Mouse (Mus musculus): ENCODE results near the gene Slc7a9.

Gene Slc7a9

DNA sequence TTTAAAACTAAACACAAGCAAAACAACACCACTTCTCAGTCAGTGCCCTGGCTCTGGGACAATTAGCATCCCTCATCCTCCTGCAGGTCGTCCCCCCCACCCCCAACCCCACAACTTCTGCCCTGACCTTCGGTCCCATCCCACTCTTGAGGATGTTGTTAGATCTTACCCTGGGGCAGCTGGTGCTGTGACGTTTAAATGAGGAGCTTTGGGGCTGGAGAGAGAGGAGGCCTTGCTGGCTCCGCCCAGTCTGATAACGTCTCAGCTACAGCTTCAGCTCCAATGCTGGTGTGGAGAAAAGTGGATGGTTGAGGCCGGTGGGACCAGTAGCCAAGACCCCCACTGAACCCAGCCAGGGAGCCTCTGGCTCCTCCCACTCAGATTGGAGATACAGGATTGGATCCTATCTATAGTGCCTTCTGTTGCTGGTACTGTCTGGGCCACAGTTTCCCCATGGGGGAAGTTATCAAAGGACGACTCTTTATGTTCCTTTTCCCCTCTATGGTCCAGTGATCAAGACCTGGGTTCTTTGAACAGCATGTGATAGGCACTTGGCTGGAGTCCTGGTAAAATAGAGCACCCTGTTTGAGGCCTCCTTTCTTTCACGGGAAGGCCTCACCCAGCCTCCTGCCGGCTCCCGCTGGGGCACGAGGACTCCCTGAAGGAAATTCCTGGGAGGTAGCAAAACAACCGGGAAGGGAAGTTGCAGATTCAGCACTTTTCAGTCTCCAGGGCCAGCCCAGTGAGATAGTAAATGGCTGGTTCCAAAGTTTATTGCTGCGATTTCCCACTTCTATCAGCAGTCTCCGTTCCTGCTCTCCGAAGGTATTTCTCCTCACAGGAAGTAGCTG lies at the start of gene Slc7a9:
Slc7a9 (plus strand) TSS at position 801 of the 851 bp plus-strand sequence.
- DNase-seq: no peak

DNA sequence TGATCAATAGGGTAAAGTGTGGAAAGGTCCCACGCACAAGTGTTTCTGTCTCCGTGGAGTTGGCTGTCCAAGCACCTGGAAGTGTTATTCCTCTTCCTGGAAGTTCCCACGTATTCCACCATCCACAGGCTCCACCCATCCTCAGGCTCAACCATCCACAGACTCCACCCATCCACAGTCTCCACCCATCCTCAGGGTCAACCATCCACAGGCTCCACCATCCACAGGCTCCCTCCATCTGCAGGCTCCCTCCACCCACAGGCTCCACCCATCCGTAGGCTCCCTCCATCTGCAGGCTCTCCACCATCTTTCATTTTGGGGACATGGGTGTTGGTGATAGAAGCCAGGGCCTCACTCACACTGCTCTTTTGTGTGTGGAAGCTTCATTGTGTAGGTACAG lies 47.4 kb upstream of the Slc7a9 start:
- no peak for DNase-seq

DNA sequence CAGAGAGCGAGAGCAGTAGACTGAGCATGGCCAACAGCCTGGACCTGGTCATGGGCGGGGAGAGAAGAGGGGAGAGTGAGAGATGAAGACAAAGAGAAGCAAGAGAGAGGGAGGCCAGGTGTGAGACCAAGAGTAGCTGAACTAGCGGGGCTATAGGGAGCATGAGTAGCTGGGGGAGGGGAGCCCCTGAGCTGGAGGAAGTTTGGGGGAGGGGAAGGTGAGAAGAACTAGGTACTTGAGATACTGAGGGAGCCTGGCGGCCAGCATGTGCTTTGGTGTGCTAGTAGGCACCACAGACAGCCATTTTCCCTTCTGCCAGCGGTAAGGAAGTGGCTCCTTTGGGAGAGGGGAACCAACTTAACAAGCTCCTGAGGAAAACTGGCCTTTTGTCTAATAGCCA lies 33.4 kb upstream of the Slc7a9 start:
- DNase-seq: no peak

DNA sequence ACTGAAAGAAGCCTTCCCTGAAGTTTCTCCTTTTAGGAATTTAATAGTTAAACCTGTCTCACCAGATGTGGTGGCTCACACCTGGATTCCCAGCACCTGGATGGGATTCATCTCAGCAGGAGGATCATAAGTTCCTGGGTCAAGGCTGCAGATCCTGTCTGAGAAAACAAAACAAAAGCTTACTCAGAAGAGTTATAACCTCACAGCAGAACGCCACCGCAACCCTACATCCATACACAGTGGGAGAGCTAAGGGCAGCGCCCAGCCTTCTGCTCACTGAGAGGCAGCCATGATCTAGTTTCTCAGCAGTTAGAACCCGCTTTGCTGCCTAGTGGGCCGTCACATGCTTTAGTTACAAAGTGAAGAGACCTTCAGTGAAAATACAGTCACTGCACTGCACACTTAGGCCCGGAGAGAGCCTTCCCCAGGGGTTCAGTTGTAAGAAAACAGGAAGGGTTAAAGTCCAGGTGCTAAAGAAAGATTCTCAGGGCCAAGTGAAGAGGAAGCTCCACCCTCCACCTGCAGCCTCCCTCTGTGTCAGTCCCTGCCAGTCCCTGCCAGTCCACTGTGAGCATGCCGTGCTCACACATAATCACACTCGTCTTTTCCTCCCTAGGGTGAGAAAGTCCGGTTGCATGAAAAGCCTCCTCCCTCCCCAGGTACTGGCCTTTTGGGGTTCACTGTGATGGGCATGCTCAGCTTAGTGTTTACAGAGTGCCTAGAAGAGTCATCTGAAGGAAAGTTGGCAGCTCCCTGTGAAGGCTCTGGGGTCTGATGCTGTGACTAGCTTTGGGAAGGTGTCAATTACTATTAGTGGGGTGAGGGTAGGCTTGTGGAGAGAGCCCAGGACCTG lies 32.6 kb upstream of the Slc7a9 start:
- DNase-seq: no peak

DNA sequence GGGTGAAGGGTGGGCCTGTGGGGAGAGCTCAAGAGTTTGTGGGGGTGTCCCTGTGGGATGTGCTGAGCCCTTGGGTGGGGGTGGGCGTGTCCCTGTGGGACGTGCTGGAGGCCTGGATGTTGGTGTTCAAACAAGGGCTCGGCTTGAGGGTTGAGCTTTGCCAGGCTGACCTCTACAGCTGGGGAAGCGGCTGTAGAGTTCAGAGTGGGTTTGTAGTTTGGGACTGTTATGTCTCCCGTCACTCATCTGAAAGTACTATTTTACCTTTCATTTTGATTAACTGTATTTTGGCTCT lies 32.0 kb upstream of the Slc7a9 start:
- no peak for DNase-seq

DNA sequence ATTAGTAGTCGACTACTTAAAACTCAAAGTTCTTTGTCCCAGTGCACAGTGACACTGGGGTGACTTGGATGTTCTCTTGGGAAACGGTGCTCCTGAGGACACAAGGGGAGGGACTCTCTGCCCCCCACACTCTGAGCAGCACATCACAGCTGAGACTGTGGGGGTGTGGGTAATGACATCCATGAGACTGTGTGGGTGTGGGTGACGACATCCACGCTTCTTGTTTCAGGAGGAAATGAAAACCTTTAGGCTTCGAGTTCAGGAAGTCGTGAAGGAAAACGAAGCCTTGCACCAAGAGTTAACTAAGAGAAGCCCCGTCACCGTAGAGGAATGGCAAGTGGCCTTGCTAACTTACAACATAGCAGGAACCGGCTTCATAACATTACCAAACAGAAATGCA lies 25.5 kb upstream of the Slc7a9 start:
- no peak for DNase-seq

DNA sequence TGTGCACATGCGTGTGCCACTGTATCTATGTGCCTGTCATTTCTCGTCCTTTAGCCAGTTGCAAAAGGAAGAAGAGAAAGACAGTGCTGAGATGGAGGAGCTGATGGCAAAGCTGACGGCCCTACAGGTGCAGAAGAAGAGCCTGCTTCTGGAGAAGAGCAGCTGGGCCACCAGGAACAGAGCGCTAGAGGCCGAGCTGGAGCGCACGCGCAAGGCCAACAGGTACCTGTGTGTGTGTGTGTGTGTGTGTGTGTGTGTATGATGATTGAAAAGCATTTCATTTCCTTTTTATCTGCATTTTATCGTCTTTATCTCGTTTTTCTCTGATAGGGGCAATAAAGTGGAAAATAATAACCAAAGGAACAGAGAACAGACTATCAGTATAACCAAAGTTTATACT lies 20.4 kb upstream of the Slc7a9 start:
- no peak for DNase-seq

DNA sequence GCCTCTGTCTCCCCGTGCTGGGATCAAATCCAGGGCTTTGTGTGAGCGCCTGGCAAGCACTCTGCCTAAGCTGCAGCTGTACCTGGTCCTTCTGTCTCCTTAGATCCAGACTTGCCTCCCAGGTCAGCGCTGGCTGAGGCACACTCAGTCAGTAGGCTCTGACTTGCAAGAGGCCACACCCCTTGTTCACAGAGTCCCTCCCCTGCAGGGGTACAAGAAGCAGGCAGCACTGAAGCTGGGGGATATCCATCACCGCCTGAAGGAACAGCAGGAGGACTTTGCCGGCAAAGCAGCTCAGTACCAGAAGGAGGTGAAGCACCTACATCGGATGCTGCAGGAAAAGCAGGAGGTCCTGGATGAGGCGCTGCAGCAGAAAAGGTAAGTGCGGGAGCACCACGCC lies 13.3 kb upstream of the Slc7a9 start:
- DNase-seq: no peak

DNA sequence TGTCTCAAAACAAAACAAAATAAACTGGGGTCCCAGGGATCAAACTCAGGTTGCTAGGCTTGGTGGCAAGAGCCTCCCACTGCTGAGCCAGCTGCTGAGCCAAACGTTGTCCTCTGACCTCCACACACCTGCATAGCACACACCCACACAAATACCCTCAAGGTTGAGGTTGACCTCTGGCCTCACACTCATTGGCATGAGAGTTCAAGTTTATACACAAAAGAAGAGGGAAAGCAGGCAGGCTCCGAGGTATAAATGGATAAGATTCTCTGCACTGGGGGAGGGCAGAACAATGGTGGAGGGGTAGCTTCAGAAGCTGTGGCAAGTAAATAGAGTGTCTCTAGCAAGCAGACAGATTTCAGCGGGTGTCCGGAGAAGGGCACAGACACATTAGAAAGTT lies 1.1 kb upstream of the Slc7a9 start:
- no peak for DNase-seq

DNA sequence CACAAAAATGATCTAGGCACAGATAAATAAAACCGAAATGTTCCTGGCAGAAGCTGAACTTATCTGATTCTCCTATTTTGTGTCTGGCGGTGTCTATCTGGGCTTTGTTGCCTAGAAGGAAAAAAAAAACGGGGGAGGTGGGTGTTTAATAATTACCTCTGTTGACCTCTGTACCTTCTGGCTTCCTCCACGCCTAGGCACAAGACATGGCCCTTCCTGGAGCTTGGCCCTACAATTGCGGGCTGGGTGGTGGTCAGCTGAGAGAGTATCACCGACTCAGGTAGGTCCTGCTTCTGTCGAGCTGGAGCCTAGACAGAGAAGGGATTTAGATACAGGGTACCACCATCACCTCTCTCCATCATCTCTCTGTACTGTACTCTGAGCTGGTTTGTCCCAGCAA lies 271 bp downstream of the Slc7a9 start:
- no peak for DNase-seq

DNA sequence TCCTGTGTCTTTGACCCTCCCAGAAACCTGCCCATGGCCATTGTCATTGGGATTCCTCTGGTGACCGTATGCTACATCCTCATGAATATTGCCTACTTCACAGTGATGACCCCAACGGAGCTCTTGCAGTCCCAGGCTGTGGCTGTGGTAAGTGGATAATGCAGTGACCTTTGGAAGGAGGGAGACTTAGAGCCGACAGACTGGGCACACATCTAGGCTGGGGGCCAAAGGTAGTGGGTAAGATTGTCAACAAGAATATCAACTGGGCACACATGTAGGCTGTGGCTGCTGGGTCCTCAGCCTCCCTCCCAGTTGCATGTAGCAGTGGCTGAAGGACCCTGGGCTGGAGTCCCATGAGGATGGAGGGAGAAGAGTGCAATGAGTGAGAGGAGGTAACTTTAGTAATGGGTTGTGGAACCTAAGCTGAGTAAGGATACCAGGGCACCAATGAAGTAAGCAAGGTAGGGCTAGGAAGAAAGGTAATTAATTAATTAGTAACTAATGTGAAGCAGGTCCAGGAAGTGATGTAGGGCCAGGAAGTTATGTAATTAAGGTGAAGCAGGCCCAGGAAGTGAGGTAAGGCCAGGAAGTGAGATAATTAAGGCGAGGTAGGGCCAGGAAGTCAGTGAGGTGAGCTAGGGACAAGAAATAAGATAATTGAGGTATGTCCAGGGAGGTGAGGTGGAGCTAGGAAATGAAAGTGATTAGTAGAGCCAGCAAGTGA lies 7.7 kb downstream of the Slc7a9 start:
- DNase-seq: no peak

DNA sequence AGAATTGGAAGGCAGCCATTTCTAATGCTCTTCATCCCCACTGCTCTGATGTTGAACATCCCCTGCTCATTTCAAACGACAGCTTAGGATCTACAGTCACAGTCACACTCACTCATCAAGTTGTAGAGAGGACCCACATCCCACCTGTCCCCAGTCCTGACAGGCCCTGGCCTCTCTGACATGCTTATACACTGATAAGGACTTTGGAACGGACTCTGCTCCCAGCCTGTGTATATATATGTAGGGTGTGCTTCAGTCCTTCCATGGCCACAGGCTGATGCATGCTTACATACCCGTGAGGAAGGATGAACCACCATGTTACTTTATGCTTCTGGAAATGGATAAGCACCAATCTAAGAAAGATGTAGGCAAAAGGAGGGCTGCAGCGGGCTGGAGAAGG lies 12.4 kb downstream of the Slc7a9 start:
- no peak for DNase-seq

DNA sequence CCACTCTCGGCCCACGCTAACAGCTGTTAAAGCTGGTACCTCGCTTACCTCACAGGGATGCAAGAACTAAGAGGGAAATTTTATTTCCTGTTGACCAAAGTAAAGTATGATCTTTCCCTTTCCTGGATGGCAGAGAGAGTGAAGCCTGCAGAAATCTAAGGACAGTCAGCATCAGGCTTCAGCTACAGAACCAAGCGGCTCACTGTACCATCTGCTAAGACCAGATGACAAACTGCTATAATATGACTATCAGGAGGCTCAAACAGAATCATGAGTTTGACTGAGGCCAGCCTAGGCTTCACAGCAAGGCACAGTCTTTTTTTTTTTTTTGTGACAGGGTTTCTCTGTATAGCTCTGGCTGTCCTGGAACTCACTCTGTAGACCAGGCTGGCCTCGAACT lies 16.4 kb downstream of the Slc7a9 start:
- DNase-seq: no peak

DNA sequence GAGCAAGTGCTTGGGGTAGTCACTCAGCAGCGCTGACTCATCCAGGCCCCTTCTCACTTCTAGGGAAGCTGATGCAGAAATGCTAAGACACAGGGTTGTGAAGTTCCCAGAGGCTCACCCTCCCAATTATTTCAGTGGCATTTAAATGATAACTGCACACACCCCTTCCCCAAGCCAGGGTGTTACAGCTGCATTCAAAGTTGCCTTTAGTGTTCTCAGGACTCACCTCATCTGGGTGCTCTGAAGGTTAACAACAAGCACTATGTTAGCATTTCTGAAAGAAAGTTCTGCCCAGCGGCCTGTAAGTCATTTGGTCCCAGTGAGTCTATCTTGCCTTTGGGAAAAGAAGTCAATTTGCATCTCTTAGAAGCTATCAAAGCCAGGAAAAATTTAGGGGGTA lies 19.3 kb downstream of the Slc7a9 start:
- no peak for DNase-seq

DNA sequence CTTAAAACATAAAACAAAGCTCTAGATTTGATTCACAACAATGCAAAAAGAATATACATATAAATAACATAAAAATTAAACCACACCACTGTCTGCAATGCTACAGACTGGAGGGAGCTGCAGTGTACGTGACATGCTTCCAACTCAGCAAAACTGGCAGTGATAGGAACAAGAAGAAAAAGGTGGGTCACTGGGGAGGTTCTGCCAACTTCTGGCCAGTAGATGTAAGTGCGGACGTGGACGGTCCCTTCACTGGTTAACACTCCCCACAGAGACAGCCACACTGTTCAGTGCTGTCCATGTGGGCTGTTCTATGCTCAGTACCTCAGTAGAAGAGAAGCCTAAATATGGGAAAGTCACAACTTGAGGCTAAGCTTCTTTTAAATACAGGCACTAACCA lies 22.2 kb downstream of the Slc7a9 start:
- no peak for DNase-seq

DNA sequence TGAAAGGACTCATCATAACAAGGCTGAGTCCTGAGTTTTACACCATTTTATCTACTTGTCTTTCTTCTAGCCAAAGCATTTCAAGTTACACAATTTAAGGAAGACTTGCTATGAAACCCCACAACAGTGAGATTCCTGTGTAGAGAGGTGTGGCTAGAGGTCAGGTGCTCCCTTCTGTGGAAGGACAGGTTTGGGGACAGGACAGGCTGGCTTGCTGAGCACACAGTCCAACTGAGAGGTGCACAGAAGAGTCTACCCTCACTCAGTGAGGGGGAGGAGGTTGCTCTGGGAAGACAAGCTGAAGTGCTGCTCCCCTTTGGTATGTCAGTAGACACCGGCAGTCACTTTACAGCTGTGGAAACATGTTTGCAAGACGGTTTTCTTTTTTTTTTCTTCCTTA lies 27.9 kb downstream of the Slc7a9 start:
- no peak for DNase-seq

DNA sequence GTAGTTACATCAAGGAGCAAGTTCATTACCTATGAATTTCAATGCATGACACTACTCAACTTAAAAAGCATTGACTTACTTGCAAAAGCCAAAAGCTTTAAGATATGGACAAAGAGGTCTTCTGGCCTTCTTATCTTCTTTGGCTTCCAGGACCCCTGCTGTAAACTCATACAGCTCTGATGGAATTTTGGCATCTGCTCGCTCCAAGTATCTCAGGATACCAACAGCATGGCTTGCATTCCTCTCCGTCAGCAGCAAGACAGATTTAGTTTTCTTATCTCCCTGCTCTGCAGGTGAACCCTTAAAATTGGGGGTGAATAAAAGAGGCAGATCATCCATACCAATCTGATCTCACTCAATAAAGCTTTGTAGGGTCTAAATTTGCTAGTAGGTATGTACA lies 36.5 kb downstream of the Slc7a9 start:
- DNase-seq: no peak

DNA sequence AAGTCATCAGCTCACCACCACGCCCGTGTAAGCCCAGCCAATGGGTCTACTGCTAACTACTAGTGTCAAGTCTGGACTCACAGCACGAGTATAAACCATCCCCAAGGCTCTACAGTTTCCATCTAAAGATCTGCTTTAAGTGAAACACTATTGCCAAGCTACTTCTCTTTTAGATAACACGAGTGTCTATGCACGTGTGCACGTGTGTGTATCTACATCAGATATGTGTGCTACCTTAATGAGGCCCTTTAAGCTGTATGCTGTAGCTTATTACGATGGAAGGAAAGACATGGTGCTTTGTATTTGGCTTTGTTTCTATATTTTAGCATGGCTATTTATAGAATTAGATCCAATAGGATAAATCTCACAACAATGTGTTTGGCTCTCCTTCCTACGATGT lies 38.0 kb downstream of the Slc7a9 start:
- no peak for DNase-seq

DNA sequence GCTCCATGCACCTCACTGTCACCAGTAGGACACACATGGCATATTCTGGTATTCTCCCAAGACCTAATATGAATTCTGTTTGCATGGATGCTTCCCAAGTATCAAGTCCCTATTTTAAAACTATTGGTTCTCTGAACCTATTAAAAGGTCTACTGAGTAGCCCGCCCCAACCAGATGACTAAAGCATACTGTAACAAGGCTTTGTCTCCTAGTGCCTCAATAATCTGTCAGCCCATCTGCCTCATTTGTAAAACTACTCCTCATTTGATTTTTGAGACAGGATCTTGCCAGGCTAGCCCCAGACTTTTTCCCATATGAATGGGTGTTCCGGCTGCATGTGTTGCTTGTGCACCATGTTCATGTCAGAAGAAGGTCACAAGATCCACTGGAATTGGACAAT lies 41.6 kb downstream of the Slc7a9 start:
- DNase-seq: no peak

DNA sequence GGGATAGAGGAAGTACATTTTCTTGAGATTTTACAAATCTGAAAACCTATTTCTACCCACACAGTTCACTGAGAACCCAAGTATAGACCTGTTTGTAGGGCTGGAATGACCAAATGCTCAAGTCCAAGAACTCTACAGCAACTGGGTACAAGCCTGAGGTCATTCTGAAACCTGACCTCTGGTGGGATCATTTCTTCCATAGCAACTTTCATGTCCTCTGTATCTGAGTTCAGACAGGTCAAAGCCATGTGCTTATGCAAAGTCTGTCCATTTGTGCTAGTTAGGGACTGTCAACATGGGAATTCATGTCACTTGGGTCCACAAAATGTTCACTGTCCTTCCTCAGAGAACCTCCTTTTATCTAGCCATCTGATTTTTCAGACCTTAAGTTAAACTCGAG lies 42.4 kb downstream of the Slc7a9 start:
- DNase-seq: no peak

DNA sequence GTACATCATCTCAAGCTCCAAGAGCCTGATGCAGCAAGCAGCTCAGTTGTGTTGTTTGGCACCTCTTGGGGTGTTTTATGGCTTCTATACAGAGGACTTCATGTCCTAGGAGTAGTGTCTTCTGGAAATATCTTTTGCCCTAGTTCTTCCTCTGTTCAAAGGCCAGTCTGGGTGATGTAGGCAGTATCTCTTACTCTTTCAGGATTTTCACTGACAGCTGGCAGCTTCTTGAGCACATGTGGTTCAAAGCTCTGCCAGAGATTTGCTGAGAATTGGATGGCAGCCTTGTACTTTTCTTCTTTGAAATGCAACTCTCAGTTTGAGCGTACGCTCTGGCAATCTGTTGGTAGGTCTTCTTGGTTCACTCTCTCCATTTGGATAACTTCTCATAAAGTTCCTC lies 48.9 kb downstream of the Slc7a9 start:
- no peak for DNase-seq

DNA sequence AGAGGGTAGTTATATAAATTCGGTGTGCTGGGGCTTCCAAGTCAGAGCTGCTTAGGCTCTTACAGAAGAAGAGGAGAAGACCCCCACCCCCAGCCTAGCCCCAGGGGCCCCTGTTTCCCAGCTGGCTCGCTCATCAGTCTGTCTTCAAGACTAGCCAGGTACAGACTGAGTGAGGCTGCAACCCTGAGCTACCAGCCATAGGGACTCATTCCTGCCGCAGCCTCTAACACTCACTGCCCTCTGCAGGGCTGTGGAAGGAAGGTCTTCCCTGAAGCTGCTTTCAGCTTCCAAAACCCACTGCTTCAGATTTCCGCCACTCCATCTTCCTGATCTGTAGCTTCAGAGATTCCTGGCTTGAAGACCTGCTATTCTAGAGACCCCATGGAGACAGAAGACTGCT lies 53.4 kb downstream of the Slc7a9 start:
- DNase-seq: no peak

All from cerebellum, adult 8-10 months (tissue).